Mouse (Mus musculus) embryonic facial prominence, embryonic 11.5 days (tissue): ENCODE results near the gene Zfp617. TPM values are rescaled to one million over a fixed set of nuclear protein-coding genes. Genes with fewer than 3 reads are reported as not detected.

Experiments
- ATAC-seq: fragments of 200-750 bp; cut with Nextera tagmentation; replicated peaks from 2 replicates; pipeline ENCODE4 v1.8.0; 2017; ENCODE audit warnings: low read depth; ENCODE audit not compliant: insufficient number of reproducible peaks, low FRiP score, low TSS enrichment
- DNase-seq: peaks from one replicate; pipeline ENCODE4 v3.0.0-alpha.2; 2015; ENCODE audit warnings: low spot score
- H3K27ac ChIP-seq: fragments of 300-500 bp; sonication (generic); replicated peaks from 2 replicates; pipeline ENCODE4 v1.5.1; 2014; ENCODE audit warnings: mild to moderate bottlenecking, low read depth, low read length, control low read depth
- H3K27me3 ChIP-seq: fragments of 300-500 bp; sonication (generic); 2 replicates; pipeline ENCODE4 v1.6.1; 2014; ENCODE audit warnings: mild to moderate bottlenecking, low read length, moderate library complexity, mixed read lengths; ENCODE audit not compliant: control insufficient read depth, insufficient read depth
- H3K36me3 ChIP-seq: fragments of 300-500 bp; sonication (generic); replicated peaks from 2 replicates; pipeline ENCODE4 v1.6.1; 2014; ENCODE audit warnings: low read depth, mild to moderate bottlenecking, low read length, moderate library complexity, mixed read lengths; ENCODE audit not compliant: control insufficient read depth, insufficient read depth
- H3K4me1 ChIP-seq: fragments of 300-500 bp; sonication (generic); 2 replicates; pipeline ENCODE4 v1.6.1; 2014; ENCODE audit warnings: low read length, mixed read lengths; ENCODE audit not compliant: control insufficient read depth, insufficient read depth
- H3K4me2 ChIP-seq: fragments of 300-500 bp; sonication (generic); 2 replicates; pipeline ENCODE4 v1.6.1; 2014; ENCODE audit warnings: low read depth, mild to moderate bottlenecking, control low read depth, low read length, moderate library complexity
- H3K4me3 ChIP-seq: fragments of 300-500 bp; sonication (generic); 2 replicates; pipeline ENCODE4 v1.5.1; 2014; ENCODE audit warnings: low read depth, low read length, control low read depth
- H3K9ac ChIP-seq: fragments of 300-500 bp; sonication (generic); replicated peaks from 2 replicates; pipeline ENCODE4 v1.6.1; 2014; ENCODE audit warnings: mild to moderate bottlenecking, control low read depth, low read length
- H3K9me3 ChIP-seq: fragments of 300-500 bp; sonication (generic); replicated peaks from 2 replicates; pipeline ENCODE4 v1.6.1; 2016; ENCODE audit warnings: mild to moderate bottlenecking, low read length, inconsistent platforms, mixed read lengths; ENCODE audit not compliant: control insufficient read depth
- WGBS: fragments of 180-500 bp; shearing (Covaris S2); extraction: QIAGEN DNeasy Blood & Tissue Kit; methylation state at CpG from one replicate; pipeline ENCODE4 v1.1.7; 2014; 5-methylcytosine and 5-hydroxymethylcytosine counted together
- polyA plus RNA-seq: library from polyadenylated mRNA; unstranded; fragments of >200 nt; fragmentation: Nextera tagmentation; extraction: Ambion mirVana; gene quantifications from 2 replicates; pipeline ENCODE4 v1.2.1, GENCODE M21; 2014

Zfp617 gene
- polyA plus RNA-seq, 1 experiment from 2014 or later: 34.5 TPM

DNA sequence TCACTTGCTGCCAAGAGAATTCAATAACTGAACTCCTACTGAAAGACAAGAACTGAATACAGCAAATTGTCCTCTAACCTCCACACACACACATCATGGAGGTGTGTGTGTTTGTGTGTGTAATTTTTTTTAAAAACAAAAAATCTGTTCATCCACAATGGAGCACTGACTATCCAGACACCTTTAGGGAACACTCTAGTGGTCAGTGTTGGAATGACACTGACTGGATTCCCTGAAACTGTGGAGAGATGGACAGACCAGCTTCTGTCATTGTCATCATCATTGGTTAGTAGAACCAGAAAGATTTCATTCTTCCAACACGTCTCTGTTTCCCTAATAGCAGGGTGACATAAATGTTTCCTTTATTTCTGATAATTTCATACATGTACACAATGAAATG lies 63.5 kb downstream of the Zfp617 start:
- peak; percentile 12 for DNase-seq
- Histone ChIP-seq H3K4me1 (no peaks in the 10 kb centered on the region), H3K4me2 (no peak overlapping the region), H3K36me3 (peaks cover 7% of the 10 kb centered on the region), H3K27ac (no peak overlapping the region), H3K27me3 (no peaks in the 10 kb centered on the region), H3K9ac (no peak overlapping the region), H3K4me3 (no peak overlapping the region), H3K9me3 (no peaks in the 10 kb centered on the region)
- ATAC-seq: no peak
- 68% methylated on average over 1 of the region's 1 CpGs for WGBS

DNA sequence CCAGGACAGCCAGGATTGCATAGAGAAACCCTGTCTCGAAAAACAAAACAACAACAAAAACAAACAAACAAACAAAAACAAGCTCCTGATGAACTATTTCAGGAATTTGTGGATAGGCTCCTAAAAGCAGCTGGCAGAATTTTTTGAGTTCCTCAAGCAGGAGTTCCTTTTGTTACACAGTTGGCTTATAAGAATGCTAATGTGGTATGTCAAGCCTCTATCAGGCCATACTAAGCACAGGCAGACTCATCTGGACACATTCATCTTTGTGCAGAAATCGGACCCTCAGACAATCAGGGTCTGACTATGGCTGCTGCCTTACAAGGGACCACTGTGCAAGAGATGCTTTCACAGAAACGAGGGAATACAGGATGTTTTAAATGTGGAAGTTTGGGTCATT lies 65.8 kb downstream of the Zfp617 start:
- DNase-seq (no peak), ATAC-seq (no peak)
- H3K36me3 ChIP-seq: no peaks in the 10 kb centered on the region
- H3K9ac ChIP-seq: no peak overlapping the region
- H3K4me1 ChIP-seq: no peaks in the 10 kb centered on the region
- H3K4me3 ChIP-seq: no peak overlapping the region
- no peak overlapping the region for H3K27ac ChIP-seq
- H3K9me3 ChIP-seq: no peaks in the 10 kb centered on the region
- 77% methylated on average over 3 of the region's 3 CpGs for WGBS
- no peak overlapping the region for H3K4me2 ChIP-seq
- H3K27me3 ChIP-seq: no peaks in the 10 kb centered on the region

DNA sequence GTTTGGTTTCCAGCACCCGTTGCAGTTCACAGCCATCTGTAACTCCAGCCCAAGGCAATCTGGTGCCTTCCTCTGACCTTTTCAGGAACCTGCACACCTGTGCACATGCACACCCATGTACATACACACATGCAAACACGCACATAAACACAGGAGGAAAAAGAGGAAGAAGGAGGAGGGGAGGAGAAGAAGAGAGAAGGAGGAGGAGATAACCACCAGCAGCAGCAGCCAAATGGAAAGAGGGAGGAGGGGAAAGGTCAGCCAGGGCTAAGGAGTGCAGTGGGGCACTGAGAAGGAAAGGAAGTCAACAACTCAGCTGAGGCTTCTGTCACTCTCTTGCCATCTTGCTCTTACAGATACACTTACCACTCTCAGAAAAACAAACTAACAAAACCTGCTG lies 72.6 kb downstream of the Zfp617 start:
- Histone ChIP-seq H3K4me1 (no peaks in the 10 kb centered on the region), H3K9me3 (no peaks in the 10 kb centered on the region), H3K9ac (no peak overlapping the region), H3K27ac (no peak overlapping the region), H3K27me3 (no peaks in the 10 kb centered on the region), H3K36me3 (no peaks in the 10 kb centered on the region), H3K4me3 (no peak overlapping the region), H3K4me2 (no peak overlapping the region)
- ATAC-seq (no peak), DNase-seq (no peak)
- WGBS: 73% methylated on average over 2 of the region's 2 CpGs

DNA sequence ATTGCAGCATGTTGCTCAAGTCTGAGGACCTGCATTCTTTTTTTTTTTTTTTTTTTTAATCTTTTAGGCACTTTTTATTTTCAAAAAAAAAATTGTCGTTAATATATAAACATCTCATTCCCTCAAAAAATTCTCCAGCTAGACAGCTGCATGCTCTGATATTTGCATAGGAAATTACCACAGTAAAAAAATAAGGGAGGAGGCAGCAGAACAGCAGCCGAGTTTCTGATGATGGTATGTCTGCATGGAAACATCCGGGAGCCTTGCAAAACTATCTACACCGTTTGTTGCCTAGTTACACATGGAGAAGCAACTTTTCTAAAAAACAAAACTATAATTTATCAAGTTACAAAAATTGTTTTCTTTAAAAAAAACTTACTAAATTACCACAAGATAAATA lies 73.0 kb downstream of the Zfp617 start:
- H3K4me1 ChIP-seq: no peaks in the 10 kb centered on the region
- H3K27me3 ChIP-seq: no peaks in the 10 kb centered on the region
- ATAC-seq (no peak), DNase-seq (no peak)
- no peak overlapping the region for H3K4me2 ChIP-seq
- WGBS: 77% methylated on average over 4 of the region's 4 CpGs
- H3K4me3 ChIP-seq: no peak overlapping the region
- no peak overlapping the region for H3K27ac ChIP-seq
- H3K36me3 ChIP-seq: no peaks in the 10 kb centered on the region
- H3K9ac ChIP-seq: no peak overlapping the region
- no peaks in the 10 kb centered on the region for H3K9me3 ChIP-seq

Other genes starting within 250 kb of the Zfp617 start
- 1.2 and 1.7 TPM in 2 replicates for gene Unc13a, start 236.9 kb upstream of the Zfp617 start, polyA plus RNA-seq
- 1.2 and 1.9 TPM in 2 replicates for gene Jak3, start 232.3 kb upstream of the Zfp617 start, polyA plus RNA-seq
- 0.42 TPM in 1 of 2 replicates, not detected in the other for gene Insl3, start 219.4 kb upstream of the Zfp617 start, polyA plus RNA-seq
- gene B3gnt3, start 206.8 kb upstream of the Zfp617 start, polyA plus RNA-seq: 0.47 and 0.58 TPM in 2 replicates
- gene Fcho1, start 182.9 kb upstream of the Zfp617 start, polyA plus RNA-seq: 3.8 and 5.0 TPM in 2 replicates
- gene Zfp709, start 26.6 kb upstream of the Zfp617 start, polyA plus RNA-seq: 8.1 and 8.9 TPM in 2 replicates
- gene Zfp882, start within 50 bp of the Zfp617 start, polyA plus RNA-seq: 6.5 and 7.2 TPM in 2 replicates
- gene Zfp961, start 42.4 kb downstream of the Zfp617 start, polyA plus RNA-seq: 30.9 and 32.1 TPM in 2 replicates
- gene Cyp4f18, start 101.0 kb downstream of the Zfp617 start, polyA plus RNA-seq: 0.36 and 0.71 TPM in 2 replicates
- not detected in 2 replicates for gene Olfr372, start 132.6 kb downstream of the Zfp617 start, polyA plus RNA-seq
- not detected in 2 replicates for gene Olfr373, start 174.5 kb downstream of the Zfp617 start, polyA plus RNA-seq
- gene Olfr374, start 198.4 kb downstream of the Zfp617 start, polyA plus RNA-seq: 0.13 TPM in 1 of 2 replicates, not detected in the other
- gene Tpm4, start 226.3 kb downstream of the Zfp617 start, polyA plus RNA-seq: 836 and 874 TPM in 2 replicates